Mouse (Mus musculus) embryonic fibroblast, embryonic 13.5 days (primary cell): ENCODE results near the gene Atp8a2.

Experiments
- CTCF ChIP-seq: IDR thresholded peaks from 2 replicates; pipeline ENCODE4 v1.5.1; 2011; ENCODE audit warnings: mild to moderate bottlenecking, control low read depth, low read length, moderate library complexity, borderline replicate concordance; ENCODE audit not compliant: insufficient read depth
- POLR2A ChIP-seq: IDR thresholded peaks from 2 replicates; pipeline ENCODE4 v1.6.1; 2011; ENCODE audit warnings: low read depth, mild to moderate bottlenecking, control low read depth, low read length, moderate library complexity

DNA sequence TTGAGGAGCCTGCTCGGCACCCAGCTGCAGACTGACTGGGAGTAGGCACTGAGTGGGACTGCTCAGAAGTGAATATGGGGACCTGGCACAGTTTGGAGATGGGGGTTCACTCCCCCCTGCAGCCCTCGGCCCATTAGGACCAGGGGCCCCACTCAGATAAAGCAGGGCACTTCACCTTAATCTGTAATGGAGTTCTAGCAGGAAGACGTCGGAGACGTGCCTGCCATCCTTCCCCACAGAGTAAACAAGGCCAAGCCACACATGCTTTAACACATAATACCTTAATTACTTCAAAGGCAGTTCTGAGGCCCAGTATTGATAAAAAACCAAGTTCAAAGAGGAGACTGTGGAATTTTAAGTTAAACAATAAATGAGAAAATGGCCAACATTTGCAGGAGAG lies 510.8 kb downstream of the Atp8a2 start:
- no peak for TF ChIP-seq POLR2A
- no peak for TF ChIP-seq CTCF
